Mouse (Mus musculus): ENCODE data around the gene Uqcr10.

Gene Uqcr10

DNA sequence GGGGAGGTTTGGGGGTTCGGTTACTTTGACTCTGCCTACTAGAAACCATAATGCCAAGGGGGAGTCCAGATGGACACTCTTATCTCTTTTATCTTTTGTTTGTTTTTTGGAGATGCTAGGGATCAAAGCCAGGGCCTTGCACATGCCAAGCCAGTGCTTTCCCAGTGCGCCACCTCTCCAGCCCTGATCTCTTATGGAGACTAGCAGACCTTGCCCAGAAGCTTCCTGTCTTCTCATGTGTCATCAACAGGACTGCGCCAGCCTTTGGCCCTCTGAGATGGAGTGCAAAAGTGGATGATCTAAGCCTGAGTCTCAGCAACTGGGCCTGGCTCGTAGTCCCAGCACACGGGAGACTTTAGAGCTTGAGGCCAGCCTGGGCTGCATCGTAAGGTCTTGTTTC is 28.4 kb downstream of the Uqcr10 start:
- DNase-seq (ENCODE audit: low spot score in 2 of 2) = no peak

DNA sequence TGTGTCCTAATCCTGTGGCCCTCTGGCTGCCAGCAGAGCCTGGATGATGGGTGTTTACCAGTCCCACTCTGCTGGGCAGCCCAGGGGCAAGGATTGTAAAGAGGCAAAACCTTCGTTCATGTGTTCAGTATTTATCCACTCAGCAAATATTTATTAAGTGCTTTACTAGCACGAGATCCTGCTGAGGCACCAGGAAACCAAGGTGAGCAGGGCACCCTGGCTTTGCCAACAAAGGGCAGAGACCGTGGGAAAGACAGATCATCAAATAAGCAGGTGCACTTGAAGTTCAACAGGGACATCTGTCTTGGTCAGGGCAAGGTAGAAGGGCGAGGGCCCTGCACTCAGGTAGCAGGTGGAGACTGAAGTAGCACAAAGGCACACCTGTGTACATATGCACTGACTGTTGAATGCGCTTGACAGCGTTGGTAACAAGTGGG is 29.0 kb downstream of the Uqcr10 start:
- DNase-seq (ENCODE audit: low spot score in 2 of 2) = no peak

DNA sequence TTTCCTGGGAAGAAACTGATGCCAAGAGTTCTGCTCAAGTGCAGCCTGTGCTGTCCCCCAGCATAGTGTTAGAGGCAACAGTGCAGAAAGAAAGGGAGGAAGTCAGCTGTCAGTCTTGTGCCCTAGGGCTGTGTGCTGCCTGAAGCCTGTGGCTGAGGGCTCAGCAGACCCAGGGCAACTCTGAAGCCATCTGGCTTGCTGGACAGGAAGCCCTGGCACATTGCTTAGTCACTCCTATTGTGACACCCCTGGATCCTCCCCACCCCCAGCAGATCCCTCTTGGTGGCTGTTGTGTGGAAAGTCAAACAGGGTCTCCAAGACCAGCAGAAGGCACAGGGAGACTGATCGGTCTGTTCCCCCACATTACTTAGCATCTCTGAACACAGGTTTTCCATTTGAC is 29.5 kb downstream of the Uqcr10 start:
- DNase-seq (ENCODE audit: low spot score in 2 of 2) = no peak

DNA sequence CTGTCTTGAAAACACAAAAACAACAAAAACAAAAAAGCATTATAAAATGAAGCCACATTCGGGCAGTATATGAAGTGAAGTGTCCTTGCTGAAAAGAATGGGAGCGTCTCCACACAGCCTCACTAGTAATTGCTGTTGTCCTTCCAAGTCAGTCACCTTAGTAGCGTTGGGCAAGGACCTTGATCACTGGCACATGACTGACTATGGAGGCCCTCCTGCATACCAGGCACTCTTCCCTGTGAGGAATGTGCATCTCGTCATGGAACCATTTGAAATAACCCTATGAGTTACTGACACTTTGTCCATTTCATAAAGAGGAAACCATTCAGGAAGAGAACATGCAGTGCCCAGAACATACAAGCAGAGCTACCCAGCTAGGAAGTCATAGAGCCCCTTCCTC is 32.4 kb downstream of the Uqcr10 start:
- no peak for DNase-seq (ENCODE audit: low spot score in 2 of 2)

DNA sequence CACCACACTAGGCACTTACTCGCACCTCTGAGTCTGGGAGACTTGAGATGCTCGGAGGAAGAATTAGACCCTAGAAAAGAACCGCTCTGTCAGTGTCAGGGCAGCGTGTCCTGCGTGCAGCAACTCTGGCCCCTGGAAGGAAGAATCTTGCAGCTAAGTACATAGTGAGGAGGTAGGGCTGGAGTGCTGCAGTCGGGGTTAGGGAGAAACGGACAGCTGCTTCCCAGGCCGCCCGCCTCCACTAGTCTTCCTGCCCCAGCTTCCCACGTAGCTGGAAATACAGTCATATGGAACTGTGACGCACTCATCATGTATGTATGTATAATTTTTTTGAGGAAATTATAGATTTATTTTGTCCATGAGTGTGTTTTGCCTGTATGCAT is 41.7 kb downstream of the Uqcr10 start:
- DNase-seq (ENCODE audit: low spot score in 2 of 2) = no peak

DNA sequence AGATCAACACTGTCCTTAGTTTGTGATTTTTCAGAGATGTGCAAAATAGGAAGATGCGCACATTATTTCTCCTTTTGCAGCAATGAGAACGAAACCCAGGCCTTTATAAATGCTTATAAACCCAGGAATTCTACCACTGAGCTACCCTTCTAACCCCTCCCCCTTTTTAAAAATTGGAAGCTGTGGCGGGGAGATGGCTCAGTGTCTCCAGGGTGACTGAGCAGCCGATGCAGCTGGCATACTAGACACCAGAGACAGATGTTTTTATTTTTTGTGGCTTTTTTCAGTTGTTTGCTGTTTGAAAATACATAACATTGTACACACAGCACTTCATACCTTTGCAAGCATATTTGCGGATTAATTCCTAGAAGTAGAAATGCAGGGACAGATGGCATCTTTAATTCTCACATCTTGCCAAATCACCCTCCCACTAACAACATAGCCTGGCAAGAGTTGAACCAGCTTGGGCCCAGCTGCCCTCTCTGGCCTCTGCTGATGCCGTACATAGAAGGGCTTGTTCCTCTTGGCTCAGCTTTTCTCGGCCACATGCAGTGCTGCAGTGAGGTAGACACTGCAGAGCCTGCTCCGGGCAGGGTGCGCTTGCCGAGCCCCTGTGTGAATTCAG is 42.2 kb downstream of the Uqcr10 start:
- DNase-seq (ENCODE audit: low spot score in 2 of 2) = no peak

- no peak for DNase-seq (ENCODE audit: low spot score in 2 of 2)
Measured at GRCm38 (mm10) chr11:4661324-4661723, 42.8 kb downstream of the Uqcr10 start.

GRCm38 (mm10) chr11:4660309-4661025 is 43.7 kb downstream of the Uqcr10 start:
- no peak for DNase-seq (ENCODE audit: low spot score in 2 of 2)

GRCm38 (mm10) chr11:4659818-4660217 is 44.3 kb downstream of the Uqcr10 start:
- DNase-seq (ENCODE audit: low spot score in 2 of 2) = no peak

Measured in thymus, postnatal 10 days (tissue).